ENCODE assay signal across 16 mouse cellular contexts in the genomic region with DNA sequence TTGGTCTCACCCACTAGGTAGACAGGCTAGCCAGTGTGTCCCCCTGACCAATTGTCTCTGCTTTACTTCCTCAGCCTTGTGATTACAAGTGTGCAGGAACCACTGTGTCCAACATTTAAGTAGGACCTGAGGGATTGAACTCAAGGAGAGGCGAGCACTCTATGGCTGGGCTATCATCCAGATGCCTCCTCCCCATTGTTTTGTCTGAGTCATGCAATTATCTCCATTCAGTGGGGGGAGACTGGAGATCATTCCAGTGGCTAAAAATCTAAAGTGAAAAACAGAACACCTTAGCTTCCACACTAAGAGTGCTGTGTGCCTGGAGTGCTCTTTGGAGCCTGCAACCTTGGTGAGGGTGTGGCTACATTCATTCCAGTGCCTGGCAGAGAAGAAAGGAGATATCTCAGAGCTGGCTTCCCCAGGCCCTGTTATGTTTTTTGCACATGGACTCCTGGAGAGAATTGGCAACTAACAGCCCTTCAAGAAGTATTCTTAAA.
DNase-seq lines count a peak whose midpoint lies in the region; ATAC-seq lines count a peak whose summit lies in the region.
"Had no signal": no experiment of that assay in that cellular context is flagged by ENCODE, and none has a peak within 500 bp of the region (broad histone marks: within the 10 kb centered on the region; RNA-seq: fewer than 3 reads in every experiment).

No protein-coding gene starts in this region.

- H3K4me2 ChIP-seq in forebrain, embryonic 12.5 days = no peak overlapping the region
- no peak overlapping the region for H3K4me2 ChIP-seq in hindbrain, embryonic 16.5 days (ENCODE audit: low read length)

- no peaks in the 10 kb centered on the region; the same call in none of the 2 replicates for H3K27me3 ChIP-seq in forebrain, embryonic 12.5 days
- no peaks in the 10 kb centered on the region for H3K27me3 ChIP-seq in forebrain, embryonic 10.5 days (ENCODE audit: poor library complexity, severe bottlenecking)
- H3K27me3 ChIP-seq in hindbrain, embryonic 16.5 days (replicated peaks; ENCODE audit: control insufficient read depth, insufficient read depth, low read length) = no peaks in the 10 kb centered on the region
- H3K27me3 ChIP-seq: Patski had no signal

- WGBS in forebrain, embryonic 12.5 days = 57% methylated on average over 1 of the region's 1 CpGs
- 71% methylated on average over 1 of the region's 1 CpGs for WGBS in forebrain, embryonic 10.5 days
- 24% methylated on average over 1 of the region's 1 CpGs for whole genome bisulfite sequencing in hindbrain, embryonic 16.5 days

- no peak for DNase-seq in forebrain, embryonic 10.5 days (ENCODE audit: extremely low spot score, low spot score)
- peak; percentile 50 for DNase-seq in 3T3-L1 (ENCODE audit: low read depth, low spot score)
- DNase-seq in Muller cell, postnatal 12 days (ENCODE audit: inconsistent ontology term) = peak; percentile 25
- DNase-seq in adipocyte (ENCODE audit: low spot score) = no peak
- no peak for DNase-seq in frontal cortex, postnatal 25 days (ENCODE audit: low spot score in 2 of 2)
- DNase-seq: adrenal gland, adult 2 months; heart, postnatal 36 days; kidney, adult 11 months; layer of hippocampus, postnatal 36 days; right cerebral cortex, postnatal 4 days; thymus, adult 2 months had no signal

- no peak overlapping the region for H3K9ac ChIP-seq in forebrain, embryonic 12.5 days
- no peak overlapping the region for H3K9ac ChIP-seq in hindbrain, embryonic 16.5 days (ENCODE audit: low read depth, low read length)
- H3K9ac ChIP-seq: liver, embryonic 14.5 days had no signal

- peak overlapping the region; percentile 61; the same call in 1 of the 2 replicates for H3K27ac ChIP-seq in forebrain, embryonic 12.5 days
- H3K27ac ChIP-seq in forebrain, embryonic 10.5 days = no peak overlapping the region
- peak overlapping the region; percentile 6 for H3K27ac ChIP-seq in hindbrain, embryonic 16.5 days (ENCODE audit: low read depth, low read length)
- H3K27ac ChIP-seq: heart, embryonic 10.5 days; liver, embryonic 14.5 days had no signal

- H3K4me3 ChIP-seq in forebrain, embryonic 12.5 days (replicated peaks) = no peak overlapping the region
- no peak overlapping the region for H3K4me3 ChIP-seq in forebrain, embryonic 10.5 days
- H3K4me3 ChIP-seq in hindbrain, embryonic 16.5 days (ENCODE audit: low read length) = no peak overlapping the region
- H3K4me3 ChIP-seq: heart, embryonic 10.5 days had no signal

- no peaks in the 10 kb centered on the region for H3K9me3 ChIP-seq in forebrain, embryonic 12.5 days
- H3K9me3 ChIP-seq in forebrain, embryonic 10.5 days = no peaks in the 10 kb centered on the region
- H3K9me3 ChIP-seq in hindbrain, embryonic 16.5 days (ENCODE audit: control insufficient read depth, low read length) = no peaks in the 10 kb centered on the region
- H3K9me3 ChIP-seq: heart, embryonic 10.5 days had no signal

- peak; percentile 31; the same call in 1 of the 2 replicates for ATAC-seq in forebrain, embryonic 12.5 days (ENCODE audit: low FRiP score)
- no peak for ATAC-seq in hindbrain, embryonic 16.5 days
- ATAC-seq: Patski had no signal

- peaks cover 13% of the 10 kb centered on the region for H3K4me1 ChIP-seq in forebrain, embryonic 12.5 days
- peaks cover 13% of the 10 kb centered on the region for H3K4me1 ChIP-seq in forebrain, embryonic 10.5 days
- peaks cover 17% of the 10 kb centered on the region for H3K4me1 ChIP-seq in hindbrain, embryonic 16.5 days (ENCODE audit: control insufficient read depth, insufficient read depth, low read depth, low read length)
- H3K4me1 ChIP-seq: heart, embryonic 10.5 days had no signal

- H3K36me3 ChIP-seq in forebrain, embryonic 12.5 days (replicated peaks) = no peaks in the 10 kb centered on the region
- H3K36me3 ChIP-seq in forebrain, embryonic 10.5 days (replicated peaks) = no peaks in the 10 kb centered on the region
- H3K36me3 ChIP-seq in hindbrain, embryonic 16.5 days (ENCODE audit: control insufficient read depth, insufficient read depth, low read length) = no peaks in the 10 kb centered on the region
- H3K36me3 ChIP-seq: heart, embryonic 10.5 days had no signal

Comparison
In these comparisons a context has a peak if more than half of its experiments do, and no peak if none do; other contexts are left out.
1. DNase-seq: peak in 3T3-L1 (single experiment) and Muller cell, postnatal 12 days (single experiment); none in forebrain, embryonic 10.5 days (single experiment), adipocyte (single experiment) and frontal cortex, postnatal 25 days (0 of 2).